Mouse (Mus musculus) erythroblast, embryonic 14.5 days (primary cell): ENCODE data around the gene Kansl1.

Experiments
- GATA1 ChIP-seq: IDR thresholded peaks from 2 replicates; pipeline ENCODE4 v1.6.1; 2012; ENCODE audit warnings: low read length, inconsistent platforms, mixed read lengths
- TAL1 ChIP-seq: IDR thresholded peaks from 3 replicates; pipeline ENCODE4 v1.6.1; 2012; ENCODE audit warnings: low read length, inconsistent platforms, mixed read lengths

DNA sequence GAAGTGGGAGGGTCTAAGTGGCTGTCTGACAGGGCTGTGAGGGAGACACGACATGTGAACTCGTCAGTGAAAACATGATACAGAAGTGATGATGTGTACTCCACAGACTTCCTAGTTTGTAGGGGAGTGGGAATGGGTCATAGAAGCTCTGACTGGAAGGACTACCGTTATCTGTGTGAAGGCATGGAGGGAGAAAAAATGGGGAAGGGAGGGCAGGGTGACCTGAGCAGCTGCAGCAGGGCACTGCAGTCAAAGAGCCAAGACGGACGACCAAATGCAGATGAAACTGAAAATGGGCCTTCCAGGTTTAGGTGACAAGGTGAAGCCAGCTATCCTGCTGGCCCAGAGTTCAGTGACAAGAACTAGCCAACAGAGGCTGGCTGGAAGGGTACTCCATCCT is 134.5 kb downstream of the Kansl1 start:
- TF ChIP-seq GATA1 = no peak
- no peak for TF ChIP-seq TAL1
